Mouse (Mus musculus) testis, postnatal 14 days (tissue): ENCODE measurements around the gene Vmn1r152.
"Not testable (repeated sequence)": the region's sequence is repeated elsewhere in the genome, so short reads cannot be mapped to it uniquely, and the experiment has no call there.

Experiments used
- DNase-seq: peaks from one replicate; pipeline ENCODE4 v3.0.0; 2021; ENCODE audit warnings: low spot score

Gene Vmn1r152

DNA sequence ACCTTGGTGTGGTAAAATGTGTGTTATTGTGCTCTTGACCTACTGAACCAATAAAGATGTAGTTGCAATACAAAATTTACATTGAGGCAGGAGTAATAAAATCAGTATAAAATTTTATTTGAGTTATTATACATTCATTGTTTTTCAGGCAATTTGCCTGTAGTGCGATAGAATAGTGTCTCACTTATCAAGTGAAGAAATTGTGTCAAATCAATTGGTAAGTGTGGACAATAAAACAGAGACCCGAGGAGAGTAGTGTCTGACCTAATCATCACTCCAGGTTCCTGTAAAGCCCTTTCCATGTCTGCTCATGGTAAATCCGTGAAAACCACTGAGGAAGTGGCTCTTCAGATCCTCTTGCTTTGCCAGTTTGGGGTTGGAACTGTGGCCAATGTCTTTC is at the start of gene Vmn1r152:
Vmn1r152 (plus strand) TSS at position 301 of the 400 bp plus-strand sequence.
- not testable (repeated sequence) for DNase-seq

DNA sequence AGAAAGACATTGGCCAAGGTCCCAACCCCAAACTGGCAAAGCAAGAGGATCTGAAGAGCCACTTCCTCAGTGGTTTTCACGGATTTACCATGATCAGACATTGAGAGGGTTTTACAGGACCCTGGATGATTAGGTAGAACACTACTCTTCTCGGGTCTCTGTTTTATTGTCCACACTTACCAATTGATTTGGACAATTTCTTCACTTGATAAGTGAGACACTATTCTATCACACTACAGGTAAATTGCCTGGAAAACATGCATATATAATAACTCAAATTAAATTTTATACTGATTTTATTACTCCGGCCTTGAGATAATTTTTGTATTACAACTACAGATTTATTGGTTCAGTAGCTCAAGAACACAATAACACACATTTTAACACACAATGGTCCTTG is 23.2 kb upstream of the Vmn1r152 start, which contains the start of gene Vmn1r151:
Vmn1r151 (minus strand) TSS at position 101 of the 400 bp plus-strand sequence.
- not testable (repeated sequence) for DNase-seq

DNA sequence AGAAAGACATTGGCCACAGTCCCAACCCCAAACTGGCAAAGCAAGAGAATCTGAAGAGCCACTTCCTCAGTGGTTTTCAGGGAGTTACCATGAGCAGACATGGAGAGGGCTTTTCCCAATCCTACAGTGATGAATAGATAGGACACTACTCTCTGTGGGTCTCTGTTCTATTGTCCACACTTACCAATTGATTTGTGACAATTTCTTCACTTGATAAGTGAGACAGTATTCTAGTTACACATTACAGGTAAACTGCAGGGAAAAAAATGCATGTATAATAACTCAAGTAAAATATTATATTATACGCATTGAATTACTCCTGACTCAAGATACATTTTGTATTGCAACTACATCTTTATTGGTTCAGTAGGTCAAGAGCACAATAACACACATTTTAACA is 12.0 kb downstream of the Vmn1r152 start, which contains the start of gene Gm8677:
Gm8677 (minus strand) TSS at position 101 of the 400 bp plus-strand sequence.
- not testable (repeated sequence) for DNase-seq

DNA sequence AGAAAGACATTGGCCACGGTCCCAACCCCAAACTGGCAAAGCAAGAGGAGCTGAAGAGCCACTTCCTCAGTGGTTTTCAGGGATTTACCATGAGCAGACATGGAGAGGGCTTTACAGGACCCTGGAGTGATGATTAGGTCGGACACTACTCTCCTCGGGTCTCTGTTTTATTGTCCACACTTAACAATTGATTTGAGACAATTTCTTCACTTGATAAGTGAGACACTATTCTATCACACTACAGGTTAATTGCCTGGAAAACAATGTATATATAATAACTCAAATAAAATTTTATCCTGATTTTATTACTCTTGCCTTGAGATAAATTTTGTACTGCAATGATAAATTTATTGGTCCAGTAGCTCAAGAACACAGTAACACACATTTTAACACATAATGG is 42.5 kb downstream of the Vmn1r152 start, which contains the start of gene Gm4201:
Gm4201 (minus strand) TSS at position 101 of the 400 bp plus-strand sequence.
- DNase-seq = not testable (repeated sequence)
